Mouse (Mus musculus) olfactory bulb, adult 2 months (tissue): ENCODE data around the gene Mpp1. TPM values are rescaled to one million over a fixed set of nuclear protein-coding genes. Genes with fewer than 3 reads are reported as not detected.

Source experiments
- H3K27ac ChIP-seq: fragments of 200-500 bp; 2 replicates; pipeline ENCODE4 v1.5.1; 2012; ENCODE audit warnings: low read depth, low read length; ENCODE audit not compliant: insufficient read depth
- H3K4me1 ChIP-seq: fragments of 200-500 bp; 2 replicates; pipeline ENCODE4 v1.6.1; 2012; ENCODE audit warnings: low read length; ENCODE audit not compliant: control insufficient read depth, insufficient read depth
- H3K4me3 ChIP-seq: fragments of 200-500 bp; 2 replicates; pipeline ENCODE4 v1.5.1; 2012; ENCODE audit warnings: mild to moderate bottlenecking, low read depth, low read length, moderate library complexity; ENCODE audit not compliant: insufficient read depth
- CTCF ChIP-seq: fragments of 200-500 bp; IDR thresholded peaks from 2 replicates; pipeline ENCODE4 v1.5.1; 2012; ENCODE audit warnings: low read depth, mild to moderate bottlenecking, low read length, moderate library complexity; ENCODE audit not compliant: insufficient read depth
- POLR2A ChIP-seq: fragments of 200-500 bp; IDR thresholded peaks from 2 replicates; pipeline ENCODE4 v1.6.1; 2012; ENCODE audit warnings: mild to moderate bottlenecking, low read depth, low read length, moderate library complexity; ENCODE audit not compliant: insufficient read depth
- WGBS: fragments of 180-500 bp; shearing (Covaris S2); methylation state at CpG from one replicate; pipeline ENCODE4 v1.1.7; 2018; 5-methylcytosine and 5-hydroxymethylcytosine counted together
- polyA plus RNA-seq: library from polyadenylated mRNA; stranded (reverse); fragments of >200 nt; gene quantifications from 2 replicates; pipeline ENCODE4 v1.2.4, GENCODE M21; 2012; ENCODE audit warnings: low replicate concordance; ENCODE audit not compliant: missing spikeins, insufficient read depth, insufficient read length

Gene Mpp1
- polyA plus RNA-seq, 1 experiment: not detected

DNA sequence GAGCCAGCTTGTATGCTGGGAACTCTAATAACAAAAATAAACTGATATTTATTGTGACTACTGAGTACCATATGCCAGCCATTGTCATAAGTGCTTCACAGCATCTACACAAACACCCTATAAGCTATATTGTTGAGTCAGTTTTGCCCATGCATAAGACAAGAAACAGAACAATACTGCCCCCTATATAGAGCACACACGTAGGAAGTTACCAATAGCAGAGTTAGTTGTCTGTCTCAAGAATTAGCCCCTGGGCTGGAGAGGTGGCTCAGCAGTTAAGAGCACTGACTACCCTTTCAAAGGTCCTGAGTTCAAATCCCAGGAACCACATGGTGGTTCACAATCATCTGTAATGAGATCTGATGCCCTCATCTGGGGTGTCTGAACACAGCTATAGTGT is 45.2 kb downstream of the Mpp1 start:
- no peak overlapping the region for H3K4me3 ChIP-seq
- peaks cover 3% of the 10 kb centered on the region; the same call in 1 of the 2 replicates for H3K4me1 ChIP-seq
- H3K27ac ChIP-seq: no peak overlapping the region
- 11% methylated on average over 1 of the region's 1 CpGs for WGBS
- TF ChIP-seq CTCF: no peak
- no peak for TF ChIP-seq POLR2A

DNA sequence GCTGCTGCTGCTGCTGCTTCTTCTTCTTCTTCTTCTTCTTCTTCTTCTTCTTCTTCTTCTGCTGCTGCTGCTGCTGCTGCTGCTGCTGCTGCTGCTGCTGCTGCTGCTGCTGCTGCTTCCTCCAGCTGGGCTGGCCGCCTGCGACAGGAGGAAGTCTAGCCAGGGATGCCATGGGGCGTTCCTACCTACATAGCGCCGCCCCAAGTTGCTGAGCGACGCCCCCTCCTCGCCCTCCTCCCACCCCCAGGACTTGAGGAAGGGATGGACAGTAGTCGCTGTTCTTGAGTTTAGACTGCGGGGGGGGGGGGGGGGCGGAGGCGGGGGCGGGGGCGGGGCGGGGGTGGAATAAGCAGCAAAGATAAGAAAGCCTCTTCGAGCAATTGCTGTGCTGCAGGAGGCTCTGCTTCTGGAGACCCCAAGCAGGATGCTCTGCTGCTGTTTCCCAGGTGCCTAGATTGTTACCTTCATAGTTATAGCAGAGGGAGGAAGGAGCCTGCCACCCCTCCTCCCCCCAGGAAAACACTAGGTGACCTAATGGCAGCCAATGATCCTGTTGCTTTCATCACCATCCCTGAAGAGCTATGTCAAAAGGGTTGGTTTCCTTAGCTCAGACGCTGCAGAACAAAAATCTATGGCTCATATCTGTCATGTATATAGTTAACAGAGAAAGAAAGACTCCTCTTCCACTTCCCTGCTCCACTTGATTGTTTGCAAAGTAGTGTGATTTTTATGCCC is 45.9 kb downstream of the Mpp1 start, which contains the start of gene Gab3:
Gene Gab3, minus strand, starts transcription at position 685 of the 735 bp plus-strand sequence.
- TF ChIP-seq POLR2A (no peak), CTCF (no peak)
- peak within 1 kb of the TSS; percentile 70 for H3K4me3 ChIP-seq
- WGBS: 11% methylated on average over 13 of the region's 17 CpGs
- peaks cover 3% of the 10 kb centered on the region; the same call in 1 of the 2 replicates for H3K4me1 ChIP-seq
- peak within 1 kb of the TSS; percentile 33; the same call in 1 of the 2 replicates for H3K27ac ChIP-seq

- TF ChIP-seq POLR2A: no peak
- no peak for TF ChIP-seq CTCF
- H3K27ac ChIP-seq: peak overlapping the region; percentile 33; the same call in 1 of the 2 replicates
- peak overlapping the region; percentile 70 for H3K4me3 ChIP-seq
- H3K4me1 ChIP-seq: peaks cover 3% of the 10 kb centered on the region; the same call in 1 of the 2 replicates
- WGBS: 25% methylated on average over 26 of the region's 26 CpGs
Measured at GRCm38 (mm10) chrX:75083982-75084773, 46.6 kb downstream of the Mpp1 start.

DNA sequence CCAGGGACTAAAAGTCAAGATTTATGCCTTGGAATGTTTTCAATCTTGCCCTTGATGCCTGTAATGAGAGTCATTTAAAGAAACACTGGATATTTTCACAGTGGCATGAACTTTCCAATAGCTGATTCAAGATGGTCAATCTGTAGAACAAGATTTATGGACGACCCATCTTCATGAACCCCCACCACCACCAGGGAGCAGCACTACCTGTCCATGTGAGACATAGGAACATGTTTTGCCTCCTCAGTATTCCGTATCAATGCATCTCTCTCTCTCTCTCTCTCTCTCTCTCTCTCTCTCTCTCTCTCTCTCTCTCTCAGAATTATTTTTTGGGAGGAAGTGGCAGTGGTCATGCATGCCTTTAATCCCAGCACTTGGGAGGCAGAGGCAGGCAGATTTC is 48.5 kb downstream of the Mpp1 start:
- H3K27ac ChIP-seq: no peak overlapping the region
- peaks cover 3% of the 10 kb centered on the region; the same call in 1 of the 2 replicates for H3K4me1 ChIP-seq
- WGBS: 78% methylated on average over 2 of the region's 2 CpGs
- no peak overlapping the region for H3K4me3 ChIP-seq
- no peak for TF ChIP-seq POLR2A
- TF ChIP-seq CTCF: no peak

Other genes starting within 250 kb of the Mpp1 start
- not detected in 2 replicates for gene Gab3, start 45.6 kb downstream of the Mpp1 start, polyA plus RNA-seq
- gene Dkc1, start 35.2 kb downstream of the Mpp1 start, polyA plus RNA-seq: not detected in 2 replicates
- not detected in 2 replicates for gene Smim9, start 32.8 kb upstream of the Mpp1 start, polyA plus RNA-seq